Mouse (Mus musculus): Measurements from ENCODE around the gene Slc12a3.

The Slc12a3 gene

DNA sequence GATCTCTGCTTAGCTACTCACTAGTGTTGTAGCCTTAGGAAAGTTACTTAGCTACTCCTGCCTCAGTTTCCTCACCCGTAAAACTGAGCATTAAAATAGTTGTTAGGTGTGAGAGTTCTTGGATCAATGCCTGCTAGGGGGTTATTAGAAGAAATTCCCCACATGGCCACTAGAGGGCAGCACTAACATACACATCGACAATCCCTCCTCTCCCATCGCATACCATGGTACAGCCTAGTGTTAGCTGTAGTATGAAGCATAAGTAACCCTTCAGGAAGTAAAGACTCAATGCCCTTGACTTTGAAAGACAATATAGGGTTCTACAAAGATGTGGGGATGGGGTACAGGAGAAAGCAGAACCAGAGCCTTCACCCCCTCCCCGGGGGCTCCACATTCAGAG is 1.7 kb downstream of the Slc12a3 start:
- DNase-seq (ENCODE audit: low read depth, low spot score) = peak; percentile 45

DNA sequence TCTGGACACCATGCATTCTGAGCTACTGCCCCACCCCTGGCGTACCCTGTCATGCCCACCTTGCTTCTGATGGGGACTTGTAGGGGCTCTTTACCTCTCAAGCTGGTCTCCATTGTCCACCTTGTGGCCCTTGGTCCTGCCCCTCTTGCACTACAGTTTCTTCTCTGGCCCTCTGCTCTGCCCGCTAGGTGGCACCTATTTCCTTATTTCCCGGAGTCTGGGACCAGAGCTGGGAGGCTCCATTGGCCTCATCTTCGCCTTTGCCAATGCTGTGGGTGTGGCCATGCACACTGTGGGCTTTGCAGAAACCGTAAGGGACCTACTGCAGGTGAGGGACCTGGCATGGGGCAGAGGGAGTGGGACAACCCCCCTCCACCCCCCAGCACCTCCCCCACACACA is 4.3 kb downstream of the Slc12a3 start:
- DNase-seq (ENCODE audit: low read depth, low spot score) = no peak

DNA sequence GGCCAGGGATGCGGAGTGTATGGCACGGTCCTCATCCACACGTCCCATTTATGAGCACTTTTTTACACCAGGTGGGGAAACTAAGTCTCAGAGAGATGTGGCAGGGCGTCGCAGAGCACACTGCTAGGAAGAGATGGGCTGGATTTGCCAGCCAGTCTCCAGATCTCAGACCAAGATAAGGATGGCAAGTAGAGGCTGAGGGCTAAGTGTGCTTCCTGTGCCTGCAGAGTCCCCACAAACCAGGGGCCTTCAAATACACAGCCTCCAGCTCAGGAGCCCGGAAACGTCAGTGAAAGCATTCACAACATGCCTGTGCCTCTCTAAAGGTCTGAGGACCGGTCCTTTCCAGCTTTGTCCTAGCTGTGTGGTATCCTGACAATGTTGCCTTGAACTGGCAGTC is 8.6 kb downstream of the Slc12a3 start:
- no peak for DNase-seq (ENCODE audit: low read depth, low spot score)

DNA sequence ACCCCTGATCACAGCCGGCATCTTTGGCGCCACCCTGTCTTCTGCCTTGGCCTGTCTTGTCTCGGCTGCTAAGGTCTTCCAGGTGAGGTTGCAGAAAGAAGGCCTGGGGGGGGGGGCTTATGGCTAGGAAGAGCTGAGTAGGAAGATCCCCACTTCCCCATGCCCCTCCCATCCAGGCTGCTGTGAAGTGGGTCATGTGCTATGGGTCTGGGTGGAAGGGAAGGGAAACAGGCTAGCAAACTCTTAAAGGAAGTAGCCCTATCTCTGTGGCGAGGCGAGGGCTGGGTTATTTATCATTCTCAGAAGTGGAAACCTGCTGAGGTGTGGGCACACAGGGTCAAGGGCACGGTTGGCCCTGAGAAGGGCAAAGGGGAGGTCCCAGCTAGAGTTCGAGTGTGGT is 11.8 kb downstream of the Slc12a3 start:
- DNase-seq (ENCODE audit: low read depth, low spot score) = no peak

DNA sequence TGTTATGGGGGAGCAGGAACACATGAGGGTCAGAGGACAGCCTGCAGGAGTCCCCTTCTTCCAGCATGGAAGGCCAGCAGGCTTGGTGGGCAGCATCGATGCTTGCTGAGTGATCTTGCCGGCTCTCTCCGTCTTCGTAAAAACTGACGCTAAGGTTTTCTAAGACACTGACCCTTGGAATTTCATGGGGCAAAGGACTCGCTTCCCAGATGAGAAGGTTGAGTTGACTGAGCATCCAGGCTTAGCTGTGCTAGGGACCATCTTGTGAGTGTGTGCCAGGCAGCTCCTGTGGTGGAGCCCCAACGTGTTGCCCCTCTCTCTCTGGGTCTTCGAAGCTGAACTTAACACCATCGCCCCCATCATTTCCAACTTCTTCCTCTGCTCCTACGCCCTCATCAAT is 13.7 kb downstream of the Slc12a3 start:
- no peak for DNase-seq (ENCODE audit: low read depth, low spot score)

DNA sequence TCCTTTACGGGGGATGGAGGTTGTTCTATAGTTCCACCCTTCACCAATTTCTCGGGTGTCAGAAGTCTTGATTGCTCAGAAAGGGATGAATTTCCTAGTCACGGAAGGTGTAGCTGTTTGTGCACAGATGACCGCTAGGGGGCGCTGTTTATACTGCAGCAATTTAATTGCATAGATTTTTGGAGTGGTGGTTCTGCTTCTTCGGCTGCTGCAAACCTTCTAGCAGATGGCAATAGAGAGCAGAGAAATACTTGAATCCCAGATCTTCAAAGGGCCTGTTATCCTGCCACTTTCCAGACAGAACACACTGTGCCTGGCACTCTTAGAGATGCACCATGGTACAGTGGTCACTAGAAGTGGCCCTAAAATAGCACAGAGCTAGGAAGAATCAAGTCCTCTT is 14.3 kb downstream of the Slc12a3 start:
- DNase-seq (ENCODE audit: low read depth, low spot score) = peak; percentile 40

DNA sequence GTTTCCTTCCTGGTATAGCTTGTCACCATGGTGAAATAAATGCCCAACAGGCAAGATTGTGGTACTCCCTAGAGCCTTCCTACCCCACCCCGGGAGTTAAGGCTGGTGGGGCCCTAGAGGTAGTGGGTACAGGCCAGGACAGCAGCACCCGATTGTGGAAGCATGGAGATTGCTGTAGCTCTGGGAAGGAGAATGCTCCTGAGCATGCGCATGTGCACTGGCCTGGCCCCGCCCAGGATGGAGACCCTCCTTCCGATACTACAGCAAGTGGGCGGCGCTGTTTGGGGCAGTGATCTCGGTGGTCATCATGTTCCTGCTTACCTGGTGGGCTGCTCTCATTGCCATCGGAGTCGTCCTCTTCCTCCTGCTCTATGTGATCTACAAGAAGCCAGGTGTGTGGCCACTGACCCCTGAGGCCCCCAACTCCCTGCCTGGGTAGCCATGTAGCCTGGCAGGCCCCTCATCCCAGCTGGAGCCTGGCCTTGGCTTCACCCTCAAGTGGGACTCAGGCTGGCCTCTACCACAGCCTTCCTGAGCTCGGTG is 14.8 kb downstream of the Slc12a3 start:
- no peak for DNase-seq (ENCODE audit: low read depth, low spot score)

DNA sequence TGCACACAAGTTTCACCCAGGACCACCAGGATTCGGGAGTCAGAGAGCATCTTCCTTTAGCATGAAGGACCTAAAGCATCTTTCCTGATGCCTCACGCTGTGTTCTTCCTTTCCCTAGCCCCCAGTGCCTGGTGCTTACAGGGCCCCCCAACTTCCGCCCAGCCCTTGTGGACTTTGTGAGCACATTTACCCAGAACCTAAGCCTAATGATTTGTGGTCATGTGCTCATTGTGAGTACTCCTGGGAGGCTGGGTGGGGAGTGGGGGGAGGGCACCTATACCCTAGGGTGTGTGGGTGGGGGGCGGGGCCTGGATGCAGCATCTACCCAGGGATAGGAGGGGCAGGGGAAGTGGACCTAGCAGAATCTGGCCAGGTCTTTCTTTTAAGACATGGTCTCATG is 16.7 kb downstream of the Slc12a3 start:
- no peak for DNase-seq (ENCODE audit: low read depth, low spot score)

DNA sequence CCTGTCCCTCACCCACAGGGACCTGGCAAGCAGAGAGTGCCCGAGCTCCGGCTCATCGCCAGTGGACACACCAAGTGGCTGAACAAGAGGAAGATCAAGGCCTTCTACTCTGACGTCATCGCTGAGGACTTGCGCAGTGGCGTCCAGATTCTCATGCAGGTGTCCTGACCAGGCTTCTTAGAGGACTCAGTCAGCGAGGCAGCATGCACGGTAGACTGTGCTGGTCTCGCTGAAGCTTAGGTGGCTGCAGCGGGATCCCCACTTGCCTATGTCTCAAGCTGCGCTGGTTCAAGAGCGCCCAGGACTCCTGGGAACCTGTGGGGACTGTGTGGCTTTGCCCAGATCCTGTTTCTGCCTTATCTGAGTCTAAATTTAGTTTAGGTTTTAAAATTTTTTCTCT is 17.3 kb downstream of the Slc12a3 start:
- no peak for DNase-seq (ENCODE audit: low read depth, low spot score)

DNA sequence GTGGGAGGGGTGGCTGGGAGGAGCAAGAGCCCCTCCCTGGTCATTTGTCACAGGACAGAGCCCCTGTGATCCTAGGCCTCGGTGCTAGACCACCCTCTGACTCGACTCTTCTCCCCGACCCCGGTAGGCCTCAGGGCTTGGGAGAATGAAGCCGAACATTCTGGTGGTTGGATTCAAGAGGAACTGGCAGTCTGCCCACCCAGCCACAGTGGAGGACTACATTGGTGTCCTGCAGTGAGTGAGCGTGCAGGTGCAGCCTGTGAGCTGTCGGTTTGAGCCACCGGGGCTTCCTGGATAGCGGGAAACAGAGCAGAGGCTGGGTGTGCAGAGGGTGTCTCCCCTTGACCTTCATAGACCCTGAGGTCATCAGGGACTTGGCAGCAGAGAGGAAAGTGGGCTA is 19.4 kb downstream of the Slc12a3 start:
- DNase-seq (ENCODE audit: low read depth, low spot score) = no peak

DNA sequence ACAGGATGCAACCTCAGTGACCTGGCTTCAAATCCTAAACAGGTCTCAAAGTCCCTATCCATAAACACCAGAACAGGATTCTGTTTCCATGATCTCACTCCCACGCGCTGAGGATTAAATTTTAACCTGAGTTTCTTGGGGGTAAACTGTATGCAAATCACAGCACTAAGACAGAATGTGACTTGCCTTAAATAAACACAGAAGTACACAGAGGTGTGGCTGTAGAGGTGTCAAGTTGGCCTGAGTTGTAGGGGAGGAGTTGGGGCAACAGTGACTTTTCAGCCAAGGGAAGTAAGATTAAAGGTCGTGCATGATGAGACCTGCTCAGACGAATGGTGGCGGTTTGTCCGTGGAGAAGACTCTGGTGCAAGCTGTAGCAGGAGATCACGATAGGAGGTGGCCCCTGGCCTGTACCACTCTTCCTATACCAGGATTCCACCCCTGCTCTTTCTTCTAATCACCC is 25.1 kb downstream of the Slc12a3 start:
- DNase-seq (ENCODE audit: low read depth, low spot score) = no peak

DNA sequence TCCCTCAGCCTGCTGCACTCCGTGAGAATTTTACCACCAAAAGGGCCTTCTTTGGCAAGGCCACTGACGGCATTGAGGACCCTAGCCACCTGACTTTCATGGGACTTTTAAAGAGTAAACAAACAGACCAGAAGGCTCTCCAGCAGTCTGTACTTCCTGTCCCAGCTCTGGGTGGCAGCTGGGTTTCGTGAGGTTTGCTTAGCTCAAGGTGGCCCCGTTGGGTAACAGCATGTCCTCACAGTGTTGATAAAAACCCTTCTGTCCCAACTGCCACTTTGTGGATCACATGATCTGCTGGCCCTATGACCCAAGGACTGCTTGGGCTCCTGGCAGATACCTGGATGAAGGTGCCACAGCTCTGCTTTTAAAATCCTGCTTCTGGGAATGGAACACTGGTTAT is 25.6 kb downstream of the Slc12a3 start:
- DNase-seq (ENCODE audit: low read depth, low spot score) = no peak

DNA sequence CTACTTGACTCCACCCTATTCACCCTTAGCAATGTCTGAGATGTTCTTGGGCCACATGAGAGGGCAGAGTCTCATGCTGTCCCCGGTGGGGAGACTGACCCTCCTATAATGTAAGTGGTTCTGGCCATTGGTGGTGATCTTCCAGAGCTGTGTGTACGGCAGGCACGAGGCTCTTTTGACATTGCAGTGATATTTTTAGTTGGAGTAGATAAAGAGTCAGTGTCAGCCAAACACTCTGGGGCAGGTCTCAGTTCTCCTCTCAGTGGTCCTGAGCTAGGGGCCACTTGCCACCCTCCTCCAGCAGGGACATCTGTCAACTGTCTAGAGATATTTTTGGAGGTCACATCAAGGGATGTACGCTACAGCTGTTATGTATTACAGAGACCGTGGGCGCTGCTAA is 28.2 kb downstream of the Slc12a3 start:
- DNase-seq (ENCODE audit: low read depth, low spot score) = no peak

DNA sequence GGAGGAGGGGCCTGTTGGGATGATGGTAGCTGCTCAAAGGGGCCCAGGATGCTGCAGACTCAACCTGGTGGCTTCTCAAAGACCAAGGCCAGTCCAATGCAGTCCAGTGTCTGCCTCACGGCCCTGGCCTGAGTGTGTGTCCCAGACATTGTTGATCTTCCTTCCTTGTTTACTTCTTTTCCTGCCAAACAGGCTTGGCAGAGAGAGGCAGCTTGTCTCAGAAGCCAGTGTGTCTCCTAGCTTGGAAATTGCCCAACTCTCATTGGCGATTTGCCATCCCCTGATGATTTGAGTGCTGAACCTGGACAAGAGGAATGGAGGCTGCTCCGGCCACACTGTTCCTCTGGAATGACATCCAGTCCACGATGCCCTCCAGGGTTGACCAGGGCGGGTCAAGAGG is 29.5 kb downstream of the Slc12a3 start:
- DNase-seq (ENCODE audit: low read depth, low spot score) = no peak

DNA sequence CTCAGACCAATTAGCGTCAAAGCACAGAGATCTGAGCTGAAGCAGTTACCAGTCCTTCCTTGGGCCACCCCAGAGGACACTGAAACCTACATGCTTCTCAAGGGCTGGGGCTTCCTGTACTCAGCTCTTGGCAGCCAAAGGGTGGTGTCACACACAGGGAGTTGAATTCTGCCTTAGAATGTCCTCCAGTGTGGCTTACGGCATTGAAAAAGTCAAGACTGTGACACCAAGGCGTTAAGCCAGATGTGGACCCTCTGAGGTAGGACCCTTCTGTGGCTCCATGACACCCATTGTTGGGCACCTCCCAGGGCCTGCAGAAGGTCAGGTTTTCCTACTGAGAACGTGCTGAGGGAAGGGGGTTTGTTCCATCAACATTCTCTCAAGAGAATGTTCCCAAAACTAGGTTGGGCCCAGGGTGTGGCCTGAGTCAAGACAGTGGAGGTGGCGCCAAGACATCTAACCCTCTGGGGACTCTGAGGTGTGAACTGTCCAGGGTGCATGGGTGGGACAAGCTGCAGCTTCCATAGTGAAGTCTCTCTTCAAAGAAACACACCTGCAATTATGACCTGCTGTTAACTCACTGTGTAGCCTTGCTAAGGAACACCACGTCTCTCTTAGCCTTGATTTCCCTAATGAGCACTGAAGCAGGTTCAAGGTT is 32.9 kb downstream of the Slc12a3 start:
- DNase-seq (ENCODE audit: low read depth, low spot score) = no peak

DNA sequence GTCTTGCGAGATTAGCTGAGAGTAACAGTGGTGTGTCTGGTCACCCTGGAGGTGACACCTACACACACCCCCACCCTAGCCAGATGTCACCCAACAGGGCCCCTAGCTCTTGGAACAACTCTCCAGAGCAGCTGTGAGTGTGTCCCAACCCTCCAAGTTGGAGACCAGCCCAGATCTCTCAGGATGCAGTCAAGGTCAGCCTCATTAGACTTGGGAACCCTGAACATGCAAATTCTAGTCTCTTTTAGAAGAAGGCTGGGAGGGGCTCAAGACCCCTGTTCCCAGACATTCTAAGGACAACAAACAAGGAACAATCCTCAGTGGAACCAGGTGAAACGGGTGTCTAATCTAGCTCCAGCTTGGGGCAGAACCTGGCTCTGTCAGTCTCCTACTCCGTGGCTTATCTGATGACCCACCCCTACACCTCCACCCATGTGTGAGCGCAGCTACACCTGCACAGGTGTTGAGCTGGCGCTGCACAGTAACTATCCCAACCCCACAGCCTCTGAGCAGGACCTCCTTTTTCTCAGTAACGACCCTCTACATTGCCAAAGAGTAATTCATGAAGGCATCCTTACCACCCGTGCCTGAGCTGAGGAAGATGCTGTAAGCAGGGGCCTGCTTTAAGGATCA is 33.7 kb downstream of the Slc12a3 start:
- no peak for DNase-seq (ENCODE audit: low read depth, low spot score)

DNA sequence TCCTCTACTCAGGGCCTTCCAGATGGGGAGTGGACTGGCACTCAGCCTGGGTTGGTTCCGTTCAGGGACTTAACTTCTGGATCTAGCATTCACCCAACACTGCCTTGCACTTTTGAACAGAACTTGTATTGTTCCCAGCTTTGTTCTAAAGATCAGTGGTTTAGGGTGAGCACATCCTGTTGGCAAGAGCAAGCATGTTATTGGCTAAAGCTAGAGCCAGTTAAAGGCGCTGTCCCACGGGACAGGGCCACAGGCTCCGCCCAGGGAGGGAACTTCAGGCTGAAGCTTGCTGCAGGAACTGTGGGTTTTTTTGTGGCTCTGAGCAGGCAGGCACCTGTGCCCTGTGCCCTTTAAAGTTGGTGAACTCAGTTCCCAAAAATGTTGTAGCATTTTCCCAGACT is 34.3 kb downstream of the Slc12a3 start:
- no peak for DNase-seq (ENCODE audit: low read depth, low spot score)

DNA sequence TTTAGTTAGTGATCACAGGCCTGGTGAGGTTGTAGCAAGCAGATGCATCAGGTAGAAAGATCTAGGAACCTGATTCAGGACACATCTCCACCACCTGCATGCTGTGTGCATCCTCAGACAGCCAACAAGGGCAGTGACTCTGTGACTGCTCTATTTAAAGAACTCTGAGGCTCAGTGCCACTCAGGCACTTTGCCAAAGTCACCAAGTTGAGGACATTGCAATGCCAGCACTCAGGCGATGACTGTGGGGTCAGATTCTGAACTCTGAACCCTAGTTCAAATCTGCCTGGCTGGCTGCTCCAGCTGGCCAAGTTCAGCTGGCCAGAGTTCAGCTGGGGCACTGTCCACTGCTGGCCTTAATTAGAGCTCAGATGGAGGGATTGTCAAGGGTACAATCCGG is 34.9 kb downstream of the Slc12a3 start:
- DNase-seq (ENCODE audit: low read depth, low spot score) = no peak

DNA sequence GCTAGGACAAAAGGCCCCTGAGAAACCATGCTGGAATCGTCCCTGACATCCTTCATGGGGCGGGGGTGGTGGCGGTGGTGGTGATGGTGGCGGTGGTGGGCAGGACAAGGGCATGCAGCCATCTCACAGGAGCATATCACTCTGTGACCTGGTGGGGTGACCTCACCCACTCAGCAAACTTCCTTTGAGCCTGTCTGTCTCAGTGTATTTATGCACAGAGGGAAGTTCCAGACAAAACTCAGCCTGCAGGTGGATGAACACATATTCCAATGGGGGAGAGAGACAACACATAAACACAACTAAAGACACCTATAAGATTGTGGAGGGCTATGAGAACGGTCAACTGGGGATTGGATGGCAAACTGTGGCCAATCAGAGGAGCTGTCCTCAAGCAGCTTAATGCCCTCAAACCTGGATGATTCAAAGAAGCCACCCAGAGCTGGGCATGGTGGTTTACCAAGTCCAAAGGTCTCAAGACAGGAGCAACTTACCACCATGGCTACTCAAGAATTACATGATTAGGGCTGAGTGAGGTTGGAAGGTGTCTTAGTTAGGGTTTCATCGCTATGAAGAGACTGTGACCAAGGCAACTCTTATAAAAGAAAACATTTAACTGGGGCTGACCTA is 35.8 kb downstream of the Slc12a3 start:
- DNase-seq (ENCODE audit: low read depth, low spot score) = no peak

DNA sequence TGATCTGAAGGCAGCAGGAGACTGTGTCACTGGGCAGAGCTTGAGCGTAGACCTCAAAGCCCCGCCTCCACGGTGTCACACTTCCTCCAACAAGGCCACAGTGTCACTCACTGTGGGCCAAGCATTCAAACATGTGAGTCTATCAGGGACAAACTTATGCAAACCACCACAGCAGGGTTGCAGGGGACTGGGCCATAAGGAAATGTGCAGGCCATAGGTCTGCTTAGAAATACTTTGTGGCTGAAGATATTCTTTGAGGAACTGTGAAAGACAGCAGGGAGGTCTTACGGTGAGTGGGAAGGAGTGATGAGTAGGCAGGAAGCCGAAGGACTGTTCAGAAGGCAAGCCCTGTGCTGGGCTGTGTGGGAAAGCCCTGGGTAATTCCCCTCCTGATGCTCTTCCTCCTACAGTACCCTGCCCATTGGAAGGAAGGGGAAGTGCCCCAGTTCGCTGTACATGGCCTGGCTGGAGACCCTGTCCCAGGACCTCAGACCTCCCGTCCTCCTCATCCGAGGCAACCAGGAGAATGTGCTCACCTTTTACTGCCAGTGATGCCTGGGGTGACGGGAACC is 36.5 kb downstream of the Slc12a3 start:
- DNase-seq (ENCODE audit: low read depth, low spot score) = no peak

DNA sequence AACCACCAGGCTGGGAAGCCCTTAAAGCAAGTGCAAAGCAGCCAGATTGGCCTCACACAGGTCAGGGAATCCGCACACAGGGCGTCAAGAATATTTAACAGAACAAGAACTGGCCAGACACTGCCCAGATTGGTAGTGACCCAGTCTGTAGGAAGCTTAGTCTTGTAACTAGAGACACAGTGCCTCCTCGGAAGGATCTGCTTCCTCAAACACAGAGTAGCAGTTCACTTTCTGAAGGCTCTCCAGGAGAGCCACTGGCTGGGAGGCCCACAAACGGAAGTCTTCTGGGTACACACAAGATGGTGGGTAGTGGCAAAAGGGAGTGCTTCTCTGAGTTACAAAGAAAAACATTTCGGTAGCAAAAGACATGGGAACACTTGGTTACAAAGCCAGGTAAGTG is 41.8 kb downstream of the Slc12a3 start:
- DNase-seq (ENCODE audit: low read depth, low spot score) = no peak

DNA sequence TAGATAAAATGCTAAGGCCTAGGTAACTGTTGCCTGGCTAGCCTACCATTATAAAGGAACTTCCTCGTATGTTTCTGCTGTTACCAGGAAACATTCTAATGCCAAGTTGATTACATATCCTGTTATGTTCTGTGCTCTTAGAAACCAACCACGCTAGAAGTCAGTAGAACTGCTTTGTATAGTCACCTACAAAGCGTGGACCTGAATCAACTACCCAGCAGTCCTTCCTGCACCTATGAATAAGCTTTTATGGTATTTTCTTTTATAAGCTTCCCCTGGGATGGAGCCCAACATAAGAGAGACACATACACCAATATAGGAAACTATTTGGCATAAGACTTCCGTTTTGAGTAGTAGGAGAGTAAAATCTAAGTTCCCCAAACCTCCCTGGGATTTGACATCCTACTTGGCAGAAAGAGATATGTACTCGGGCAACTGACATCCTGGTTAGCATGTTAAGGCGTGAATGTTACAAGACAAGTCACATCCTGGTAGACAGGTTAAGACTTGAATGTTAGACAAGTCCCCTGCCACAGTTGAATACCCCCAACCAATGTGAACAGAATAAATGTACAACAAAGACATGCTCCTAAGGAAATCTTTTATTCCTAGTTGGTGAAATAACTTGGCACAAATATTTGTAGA is 44.1 kb downstream of the Slc12a3 start:
- DNase-seq (ENCODE audit: low read depth, low spot score) = no peak

Measured in embryo, embryonic 11.5 days (tissue).